Mouse (Mus musculus): ENCODE measurements around the gene Kmt2b.

Gene Kmt2b

GRCm38 (mm10) chr7:30588676-30589434, at the start of gene Kmt2b:
TSS of gene Kmt2b (minus strand) at chr7:30588726.
- peak; percentile 100 for DNase-seq

- no peak for DNase-seq
Observed at GRCm38 (mm10) chr7:30636395-30636794, 47.9 kb upstream of the Kmt2b start.

GRCm38 (mm10) chr7:30635752-30636151, 47.2 kb upstream of the Kmt2b start, which contains the start of gene Etv2:
TSS of gene Etv2 (minus strand) at chr7:30635852.
- DNase-seq: no peak

- no peak for DNase-seq
Observed at GRCm38 (mm10) chr7:30634621-30635020, 46.1 kb upstream of the Kmt2b start.

GRCm38 (mm10) chr7:30633762-30634412, 45.4 kb upstream of the Kmt2b start:
- no peak for DNase-seq

GRCm38 (mm10) chr7:30629013-30629412, 40.5 kb upstream of the Kmt2b start:
- DNase-seq: no peak

- DNase-seq: no peak
Observed at GRCm38 (mm10) chr7:30626647-30627046, 38.1 kb upstream of the Kmt2b start.

GRCm38 (mm10) chr7:30625530-30626384, 37.2 kb upstream of the Kmt2b start, which contains the start of gene Cox6b1:
TSS of gene Cox6b1 (minus strand) at chr7:30626151.
- DNase-seq: peak; percentile 99

GRCm38 (mm10) chr7:30619202-30619601, 30.7 kb upstream of the Kmt2b start:
- DNase-seq: no peak

GRCm38 (mm10) chr7:30618658-30619057, 30.1 kb upstream of the Kmt2b start:
- peak; percentile 94 for DNase-seq

GRCm38 (mm10) chr7:30615049-30615760, 26.7 kb upstream of the Kmt2b start:
- no peak for DNase-seq

GRCm38 (mm10) chr7:30614454-30614853, 25.9 kb upstream of the Kmt2b start:
- no peak for DNase-seq

GRCm38 (mm10) chr7:30613529-30614112, 25.1 kb upstream of the Kmt2b start:
- DNase-seq: no peak

- no peak for DNase-seq
Observed at GRCm38 (mm10) chr7:30612654-30613402, 24.3 kb upstream of the Kmt2b start, which contains the start of gene Upk1a. TSS of gene Upk1a (minus strand) at chr7:30612847.

GRCm38 (mm10) chr7:30610043-30610442, 21.5 kb upstream of the Kmt2b start:
- DNase-seq: peak; percentile 97

- no peak for DNase-seq
Observed at GRCm38 (mm10) chr7:30608476-30608875, 19.9 kb upstream of the Kmt2b start.

- DNase-seq: no peak
Observed at GRCm38 (mm10) chr7:30607706-30608309, 19.3 kb upstream of the Kmt2b start.

GRCm38 (mm10) chr7:30604944-30605343, 16.4 kb upstream of the Kmt2b start:
- no peak for DNase-seq

- no peak for DNase-seq
Observed at GRCm38 (mm10) chr7:30604424-30604823, 15.9 kb upstream of the Kmt2b start.

GRCm38 (mm10) chr7:30602583-30602982, 14.1 kb upstream of the Kmt2b start:
- no peak for DNase-seq

- DNase-seq: no peak
Observed at GRCm38 (mm10) chr7:30600651-30601050, 12.1 kb upstream of the Kmt2b start.
